Mouse (Mus musculus) E14TG2a.4 (cell line): ENCODE results near the gene Kpna3.

ENCODE experiments used
- CTCF ChIP-seq: conservative IDR thresholded peaks from 2 replicates; pipeline ENCODE4 v1.5.1; 2014; ENCODE audit warnings: low read length
- POU5F1 ChIP-seq: IDR thresholded peaks from 2 replicates; pipeline ENCODE4 v1.6.1; 2014; ENCODE audit warnings: low read length, borderline replicate concordance

DNA sequence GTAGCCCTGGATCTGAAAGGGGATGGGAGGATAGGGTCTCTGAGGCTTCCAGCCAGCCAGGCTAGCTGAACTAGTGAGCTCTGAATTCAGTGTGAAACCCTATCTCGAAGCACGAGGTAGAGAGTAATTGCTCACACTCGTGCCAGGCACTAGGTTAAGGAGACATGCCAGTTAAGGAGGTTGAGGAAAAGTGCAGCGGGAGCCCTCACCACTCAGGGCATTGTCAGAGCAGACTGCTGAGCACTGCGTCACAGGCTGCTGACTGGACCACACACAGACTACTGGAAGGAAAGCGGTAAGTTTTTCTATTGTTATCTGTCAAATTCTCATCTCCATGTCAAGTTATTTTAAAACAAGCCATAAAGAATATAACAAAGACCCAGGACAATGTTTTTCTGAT, 17.8 kb upstream of the Kpna3 start:
- no peak for TF ChIP-seq CTCF
- no peak for TF ChIP-seq POU5F1
